Mouse (Mus musculus): ENCODE measurements around the gene Rph3a. TPM values are rescaled to one million over a fixed set of nuclear protein-coding genes. Genes with fewer than 3 reads are reported as not detected.

Gene Rph3a
- polyA plus RNA-seq, 1 experiment from 2014 or later = 0.19 TPM

DNA sequence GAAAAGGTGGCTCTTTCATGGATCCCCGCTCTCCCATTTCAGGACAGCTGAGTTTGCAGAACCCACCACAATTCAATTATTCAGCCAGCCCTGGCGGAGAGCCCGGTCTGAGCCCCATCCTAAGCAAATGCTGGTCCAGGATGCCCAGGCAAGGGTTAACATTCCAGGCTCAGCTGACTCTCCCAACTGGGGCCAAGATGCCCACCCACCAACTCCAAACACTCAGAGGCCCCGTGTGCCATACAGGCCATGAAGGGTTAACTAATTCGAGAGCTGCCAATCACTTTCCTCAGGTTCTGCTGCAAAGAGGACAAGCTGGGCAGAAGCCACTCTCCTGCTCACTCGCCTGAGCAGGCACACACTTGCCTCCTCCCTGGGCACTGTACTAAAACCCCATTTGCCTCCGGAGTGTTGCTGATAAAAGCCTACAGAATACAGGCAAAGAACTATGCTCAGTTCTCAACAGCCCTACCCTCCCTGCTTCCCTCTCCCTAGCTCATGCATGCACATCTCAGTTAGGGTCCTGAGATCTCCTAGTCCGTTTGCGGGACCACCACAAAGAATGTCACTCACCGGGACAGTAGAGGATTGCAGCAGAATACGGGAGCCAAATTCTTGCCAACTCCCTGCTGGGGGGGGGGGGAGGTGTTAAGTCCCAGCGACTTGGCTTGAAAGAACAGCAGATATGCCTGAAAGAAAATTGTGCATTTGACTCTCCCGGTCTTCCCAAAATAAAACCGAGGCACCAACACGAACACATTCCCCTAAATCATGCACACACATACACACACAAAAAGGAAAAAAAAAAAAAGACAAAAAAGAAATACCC is 1.3 kb downstream of the Rph3a start:
- ATAC-seq (ENCODE audit: insufficient number of reproducible peaks, low FRiP score, low TSS enrichment, low read depth) = no peak
- Histone ChIP-seq H3K4me1 (no peaks in the 10 kb centered on the region), H3K4me3 (replicated peaks) (no peak overlapping the region), H3K27me3 (peaks cover 19% of the 10 kb centered on the region), H3K36me3 (no peaks in the 10 kb centered on the region), H3K27ac (replicated peaks) (no peak overlapping the region), H3K4me2 (replicated peaks) (no peak overlapping the region), H3K9me3 (replicated peaks) (no peaks in the 10 kb centered on the region), H3K9ac (no peak overlapping the region)
- whole genome bisulfite sequencing = 15% methylated on average over 15 of the region's 15 CpGs

DNA sequence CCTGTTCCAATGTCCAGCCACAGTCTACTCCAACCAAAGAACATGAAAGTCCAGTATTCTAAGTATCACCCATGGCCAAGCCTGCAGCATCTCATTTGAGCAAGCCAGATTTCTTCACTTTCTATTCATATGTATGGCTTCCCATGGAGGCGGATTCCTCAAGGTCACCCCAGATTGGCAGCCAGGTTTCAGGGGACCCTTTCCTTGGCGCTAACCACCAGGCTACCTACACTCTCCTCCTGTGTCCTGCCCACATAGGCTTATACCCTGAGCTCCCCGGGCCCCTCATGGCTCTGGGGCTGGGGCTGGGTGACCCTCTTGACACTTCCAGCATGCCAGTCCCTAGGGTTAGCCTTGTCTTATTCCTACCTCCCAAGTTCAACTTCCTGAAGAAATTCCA is 2.3 kb downstream of the Rph3a start:
- H3K4me2 ChIP-seq (replicated peaks) = no peak overlapping the region
- no peak for ATAC-seq (ENCODE audit: insufficient number of reproducible peaks, low FRiP score, low TSS enrichment, low read depth)
- H3K27ac ChIP-seq (replicated peaks) = no peak overlapping the region
- peaks cover 19% of the 10 kb centered on the region for H3K27me3 ChIP-seq
- H3K4me1 ChIP-seq = no peaks in the 10 kb centered on the region
- no peaks in the 10 kb centered on the region for H3K36me3 ChIP-seq
- no peak overlapping the region for H3K4me3 ChIP-seq (replicated peaks)
- no peak overlapping the region for H3K9ac ChIP-seq
- H3K9me3 ChIP-seq (replicated peaks) = no peaks in the 10 kb centered on the region
- WGBS = 69% methylated on average over 3 of the region's 3 CpGs

DNA sequence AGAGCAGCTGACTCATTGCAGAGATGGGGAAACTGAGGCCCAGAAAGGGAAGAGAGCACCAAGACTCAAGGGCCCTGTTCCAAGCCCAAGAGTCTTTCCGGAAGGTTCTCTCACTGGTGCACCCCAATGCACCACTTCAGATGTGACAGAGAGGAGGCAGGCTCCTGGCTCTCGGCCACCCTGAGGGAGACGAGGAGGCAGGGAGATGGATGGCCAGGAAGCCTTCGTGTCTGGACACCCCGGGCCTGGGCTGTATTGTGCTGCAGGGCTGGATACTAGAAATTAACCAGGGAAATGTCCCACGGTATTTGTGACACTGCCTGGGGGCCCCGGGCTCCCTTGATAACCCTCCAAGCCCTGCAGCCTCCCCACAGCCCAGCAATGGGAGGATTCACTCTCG is 2.8 kb downstream of the Rph3a start:
- Histone ChIP-seq H3K9ac (no peak overlapping the region), H3K27ac (replicated peaks) (no peak overlapping the region), H3K4me1 (no peaks in the 10 kb centered on the region), H3K4me2 (replicated peaks) (no peak overlapping the region), H3K36me3 (no peaks in the 10 kb centered on the region), H3K27me3 (peaks cover 19% of the 10 kb centered on the region), H3K9me3 (replicated peaks) (no peaks in the 10 kb centered on the region), H3K4me3 (replicated peaks) (no peak overlapping the region)
- ATAC-seq (ENCODE audit: insufficient number of reproducible peaks, low FRiP score, low TSS enrichment, low read depth) = no peak
- 65% methylated on average over 8 of the region's 8 CpGs for WGBS

DNA sequence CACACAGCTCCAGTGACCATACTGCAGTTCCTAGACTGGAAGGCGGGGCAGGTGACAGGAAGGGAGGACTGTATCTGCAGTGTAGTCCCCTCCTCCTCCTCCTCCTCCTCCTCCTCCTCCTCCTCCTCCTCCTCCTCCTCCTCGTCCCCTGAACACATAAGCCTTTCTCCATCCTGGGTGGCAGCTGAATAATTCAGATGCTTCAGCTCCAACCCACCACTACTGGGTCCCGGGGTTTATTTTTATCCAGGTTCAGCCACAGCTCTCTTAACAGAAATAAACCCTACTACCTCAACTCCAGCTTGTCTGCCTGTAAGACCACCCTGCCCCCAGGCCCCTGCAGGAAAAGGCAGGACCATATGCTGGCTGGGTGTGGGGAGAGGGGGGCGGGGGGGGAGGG is 3.7 kb downstream of the Rph3a start:
- H3K4me3 ChIP-seq (replicated peaks) = no peak overlapping the region
- no peaks in the 10 kb centered on the region for H3K4me1 ChIP-seq
- H3K9ac ChIP-seq = no peak overlapping the region
- WGBS = 49% methylated on average over 4 of the region's 4 CpGs
- no peak overlapping the region for H3K4me2 ChIP-seq (replicated peaks)
- no peak overlapping the region for H3K27ac ChIP-seq (replicated peaks)
- H3K27me3 ChIP-seq = peaks cover 19% of the 10 kb centered on the region
- no peaks in the 10 kb centered on the region for H3K9me3 ChIP-seq (replicated peaks)
- H3K36me3 ChIP-seq = no peaks in the 10 kb centered on the region
- ATAC-seq (ENCODE audit: insufficient number of reproducible peaks, low FRiP score, low TSS enrichment, low read depth) = no peak

DNA sequence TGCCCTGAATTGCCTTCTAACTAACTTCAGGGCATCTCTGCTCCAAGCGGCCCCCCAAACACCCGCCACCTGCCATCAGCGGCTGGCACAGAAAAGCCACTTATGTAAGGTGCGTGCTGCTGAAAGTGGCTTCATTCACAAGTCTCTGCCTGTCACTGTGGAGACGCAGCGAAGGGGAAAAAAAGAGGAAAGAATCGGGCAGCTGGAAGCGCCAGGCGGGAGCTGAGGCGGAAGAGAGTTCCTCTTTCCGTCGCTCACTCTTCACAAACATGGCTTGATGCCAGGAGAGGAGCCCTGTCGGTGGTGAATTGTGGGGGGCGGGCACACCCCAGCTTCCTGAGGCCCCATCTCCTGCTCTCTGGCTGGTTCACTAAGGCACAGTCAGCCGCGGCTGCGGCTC is 6.1 kb downstream of the Rph3a start:
- H3K4me1 ChIP-seq = no peaks in the 10 kb centered on the region
- no peak overlapping the region for H3K27ac ChIP-seq (replicated peaks)
- H3K4me2 ChIP-seq (replicated peaks) = no peak overlapping the region
- 34% methylated on average over 17 of the region's 17 CpGs for WGBS
- peaks cover 13% of the 10 kb centered on the region for H3K27me3 ChIP-seq
- no peak overlapping the region for H3K4me3 ChIP-seq (replicated peaks)
- no peaks in the 10 kb centered on the region for H3K9me3 ChIP-seq (replicated peaks)
- ATAC-seq (ENCODE audit: insufficient number of reproducible peaks, low FRiP score, low TSS enrichment, low read depth) = no peak
- no peaks in the 10 kb centered on the region for H3K36me3 ChIP-seq
- no peak overlapping the region for H3K9ac ChIP-seq

DNA sequence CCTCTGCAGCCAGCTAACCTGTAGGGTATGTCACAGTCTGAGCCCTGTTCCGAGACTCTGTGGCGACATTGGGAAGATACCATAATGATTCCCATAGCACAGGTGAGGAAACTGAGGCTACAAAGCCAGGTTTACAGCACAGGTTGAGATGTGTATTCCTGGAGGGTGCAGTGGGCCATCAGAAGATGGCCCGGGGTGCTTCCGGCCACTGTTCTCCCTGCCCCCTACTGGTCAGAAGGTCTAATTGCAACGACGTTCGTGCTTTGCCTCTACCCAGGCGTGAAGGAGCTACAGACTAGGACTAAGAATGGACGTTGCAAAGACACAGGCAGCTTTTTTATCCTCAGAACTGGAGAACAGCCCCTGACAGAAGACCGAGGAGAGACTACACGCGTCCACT is 10.3 kb downstream of the Rph3a start:
- H3K27ac ChIP-seq (replicated peaks) = no peak overlapping the region
- no peak overlapping the region for H3K4me2 ChIP-seq (replicated peaks)
- no peak for ATAC-seq (ENCODE audit: insufficient number of reproducible peaks, low FRiP score, low TSS enrichment, low read depth)
- H3K27me3 ChIP-seq = no peaks in the 10 kb centered on the region; the same call in 1 of the 2 replicates
- H3K4me1 ChIP-seq = no peaks in the 10 kb centered on the region
- no peaks in the 10 kb centered on the region for H3K36me3 ChIP-seq
- no peak overlapping the region for H3K4me3 ChIP-seq (replicated peaks)
- no peaks in the 10 kb centered on the region for H3K9me3 ChIP-seq (replicated peaks)
- 30% methylated on average over 12 of the region's 12 CpGs for WGBS
- no peak overlapping the region for H3K9ac ChIP-seq

DNA sequence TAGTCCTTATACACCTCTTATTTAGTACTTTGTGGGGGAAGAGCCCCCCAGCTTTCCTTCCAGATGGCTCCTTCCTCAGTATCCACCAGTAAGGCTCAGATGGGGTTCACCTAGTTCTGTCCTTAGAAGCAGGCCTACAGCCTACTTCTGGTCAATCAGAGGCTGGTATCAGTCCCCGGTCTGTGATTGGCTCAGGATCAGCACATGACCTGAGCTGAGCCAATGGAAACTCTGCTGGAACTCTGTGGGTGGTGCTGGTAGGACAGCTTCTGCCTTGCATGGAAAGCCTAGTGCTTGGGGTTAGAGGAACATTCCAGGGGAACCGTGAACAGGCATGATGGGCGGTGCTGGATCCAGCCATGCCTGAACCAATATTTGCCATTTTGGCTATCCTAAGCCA is 21.5 kb downstream of the Rph3a start:
- H3K9ac ChIP-seq = no peak overlapping the region
- H3K27me3 ChIP-seq = no peaks in the 10 kb centered on the region
- no peak overlapping the region for H3K4me3 ChIP-seq (replicated peaks)
- H3K4me1 ChIP-seq = no peaks in the 10 kb centered on the region
- H3K27ac ChIP-seq (replicated peaks) = no peak overlapping the region
- no peak for ATAC-seq (ENCODE audit: insufficient number of reproducible peaks, low FRiP score, low TSS enrichment, low read depth)
- no peaks in the 10 kb centered on the region for H3K36me3 ChIP-seq
- no peaks in the 10 kb centered on the region for H3K9me3 ChIP-seq (replicated peaks)
- no peak overlapping the region for H3K4me2 ChIP-seq (replicated peaks)
- 90% methylated on average over 3 of the region's 3 CpGs for WGBS

DNA sequence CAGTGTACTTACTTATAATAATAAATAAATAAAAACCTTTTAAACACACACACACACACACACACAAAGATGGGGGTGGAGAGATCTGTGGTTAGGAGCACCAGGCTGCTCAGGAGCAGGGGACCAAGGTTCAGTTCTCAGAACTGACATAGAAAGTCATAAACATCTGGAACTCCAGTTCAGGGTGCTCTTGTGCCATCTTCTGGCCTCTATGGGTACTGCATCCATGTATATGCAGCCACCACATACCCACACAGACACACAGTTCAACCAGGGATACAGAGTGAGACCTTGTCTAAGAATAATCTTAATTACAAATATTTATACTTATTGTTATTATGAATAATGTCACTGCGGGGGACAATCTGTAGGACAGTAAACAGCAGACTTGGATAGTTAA is 26.9 kb downstream of the Rph3a start:
- Histone ChIP-seq H3K9ac (no peak overlapping the region), H3K4me3 (replicated peaks) (no peak overlapping the region), H3K36me3 (no peaks in the 10 kb centered on the region), H3K4me1 (no peaks in the 10 kb centered on the region), H3K27me3 (no peaks in the 10 kb centered on the region), H3K4me2 (replicated peaks) (no peak overlapping the region), H3K9me3 (replicated peaks) (no peaks in the 10 kb centered on the region), H3K27ac (replicated peaks) (no peak overlapping the region)
- WGBS = 76% methylated on average over 1 of the region's 1 CpGs
- ATAC-seq (ENCODE audit: insufficient number of reproducible peaks, low FRiP score, low TSS enrichment, low read depth) = no peak

DNA sequence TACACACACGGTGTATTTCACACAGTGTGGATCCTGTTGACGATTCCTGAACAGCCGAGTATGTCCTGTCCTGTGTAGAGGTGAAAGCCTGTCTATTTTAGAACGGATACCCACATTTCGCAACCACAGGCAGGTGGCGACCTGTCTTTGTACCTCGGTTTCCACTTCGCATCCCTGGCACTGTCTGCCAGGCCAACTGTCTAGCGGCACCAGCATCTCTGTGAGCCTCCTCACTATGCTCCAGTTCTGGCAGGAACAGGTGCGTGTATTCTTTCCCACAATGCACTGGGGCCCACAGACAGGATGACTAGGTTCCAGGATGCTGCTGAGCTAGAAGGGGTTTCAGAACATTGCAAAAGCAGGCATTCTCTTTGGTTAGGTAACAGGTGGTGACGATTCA is 28.7 kb downstream of the Rph3a start:
- 92% methylated on average over 11 of the region's 11 CpGs for WGBS
- no peak overlapping the region for H3K9ac ChIP-seq
- H3K4me3 ChIP-seq (replicated peaks) = no peak overlapping the region
- no peaks in the 10 kb centered on the region for H3K9me3 ChIP-seq (replicated peaks)
- no peaks in the 10 kb centered on the region for H3K27me3 ChIP-seq
- no peaks in the 10 kb centered on the region for H3K36me3 ChIP-seq
- H3K27ac ChIP-seq (replicated peaks) = no peak overlapping the region
- ATAC-seq (ENCODE audit: insufficient number of reproducible peaks, low FRiP score, low TSS enrichment, low read depth) = no peak; the same call in 1 of the 2 replicates
- H3K4me1 ChIP-seq = no peaks in the 10 kb centered on the region
- H3K4me2 ChIP-seq (replicated peaks) = no peak overlapping the region

DNA sequence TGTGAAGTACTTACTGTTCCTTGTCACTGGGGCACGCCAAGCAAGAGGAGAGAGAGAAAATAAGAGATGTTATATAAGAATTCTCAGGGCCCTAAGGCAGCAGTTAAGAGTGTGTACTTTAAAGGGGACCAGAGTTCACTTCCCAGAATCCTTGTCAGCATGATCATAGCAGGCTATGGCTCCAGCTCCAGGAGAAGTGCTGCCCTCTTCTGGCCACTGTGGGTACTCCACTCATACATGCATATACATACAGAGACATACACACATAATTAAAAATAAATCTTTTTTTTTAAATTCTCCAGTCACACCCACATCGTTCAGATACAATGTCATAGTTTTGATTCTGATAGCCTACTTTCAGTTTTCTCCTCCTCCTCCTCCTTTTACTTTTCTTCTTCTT is 29.8 kb downstream of the Rph3a start:
- ATAC-seq (ENCODE audit: insufficient number of reproducible peaks, low FRiP score, low TSS enrichment, low read depth) = no peak

DNA sequence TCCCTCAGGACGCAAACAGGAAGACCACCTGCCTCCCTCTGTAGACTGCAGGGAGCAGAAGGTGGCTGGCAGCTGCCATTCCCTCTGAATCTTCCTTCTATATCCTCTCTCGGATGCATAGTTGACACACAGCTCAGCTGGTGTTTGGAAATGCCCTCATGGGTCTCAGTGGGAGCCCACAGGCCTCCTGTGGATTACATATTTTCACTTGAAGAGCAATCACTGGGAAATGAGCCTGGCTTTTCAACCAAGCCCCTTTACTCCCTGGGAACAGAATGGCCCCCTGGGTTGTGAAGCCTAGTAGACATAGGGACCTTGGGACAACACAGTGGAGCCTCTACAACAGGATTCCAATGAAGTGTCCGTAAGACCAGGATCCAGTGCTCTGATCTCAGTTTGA is 33.8 kb downstream of the Rph3a start:
- no peaks in the 10 kb centered on the region for H3K9me3 ChIP-seq (replicated peaks)
- WGBS = 48% methylated on average over 3 of the region's 3 CpGs
- no peak overlapping the region for H3K27ac ChIP-seq (replicated peaks)
- no peaks in the 10 kb centered on the region for H3K4me1 ChIP-seq
- H3K27me3 ChIP-seq = no peaks in the 10 kb centered on the region
- H3K9ac ChIP-seq = no peak overlapping the region
- no peaks in the 10 kb centered on the region for H3K36me3 ChIP-seq
- H3K4me3 ChIP-seq (replicated peaks) = no peak overlapping the region
- ATAC-seq (ENCODE audit: insufficient number of reproducible peaks, low FRiP score, low TSS enrichment, low read depth) = no peak
- no peak overlapping the region for H3K4me2 ChIP-seq (replicated peaks)

More for the DNA sequence above, 29.8 kb downstream of the Rph3a start:
- Histone ChIP-seq H3K9ac (no peak overlapping the region), H3K36me3 (no peaks in the 10 kb centered on the region), H3K9me3 (replicated peaks) (no peaks in the 10 kb centered on the region), H3K4me3 (replicated peaks) (no peak overlapping the region), H3K27me3 (no peaks in the 10 kb centered on the region), H3K4me2 (replicated peaks) (no peak overlapping the region), H3K4me1 (no peaks in the 10 kb centered on the region), H3K27ac (replicated peaks) (no peak overlapping the region)
- 86% methylated on average over 2 of the region's 2 CpGs for WGBS

DNA sequence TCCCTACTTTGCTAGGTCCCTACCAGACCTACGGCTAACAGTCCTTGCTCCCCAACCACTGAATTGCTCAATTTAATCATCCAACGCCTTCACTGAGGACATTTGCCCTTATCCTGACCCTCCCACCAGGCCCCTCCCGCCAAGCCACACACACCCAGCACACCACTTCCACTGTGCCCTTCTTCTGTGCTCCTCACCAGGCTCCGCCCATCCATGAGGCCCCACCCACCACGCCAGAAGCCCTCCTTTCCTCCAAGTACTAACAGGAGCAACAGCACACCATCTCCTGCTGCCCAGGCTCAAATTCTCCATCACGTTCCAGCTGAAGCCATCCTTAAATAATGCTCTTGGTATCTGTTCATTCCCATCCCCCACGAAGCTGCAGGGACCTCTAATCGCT is 35.4 kb downstream of the Rph3a start:
- Histone ChIP-seq H3K9ac (no peak overlapping the region), H3K36me3 (no peaks in the 10 kb centered on the region), H3K4me3 (replicated peaks) (no peak overlapping the region), H3K9me3 (replicated peaks) (no peaks in the 10 kb centered on the region), H3K4me1 (no peaks in the 10 kb centered on the region), H3K4me2 (replicated peaks) (no peak overlapping the region), H3K27me3 (no peaks in the 10 kb centered on the region), H3K27ac (replicated peaks) (no peak overlapping the region)
- ATAC-seq (ENCODE audit: insufficient number of reproducible peaks, low FRiP score, low TSS enrichment, low read depth) = no peak
- WGBS = 61% methylated on average over 8 of the region's 8 CpGs

Measured in embryonic facial prominence, embryonic 15.5 days (tissue).